Comparison of ENCODE assay signal across 8 mouse cellular contexts in genomic region chr9:61046517-61046916, GRCm38 (mm10).
A peak's percentile ranks its signal among the peaks of the same experiment; 100 is the strongest.
DNase-seq lines count a peak whose midpoint lies in the region; ATAC-seq and TF ChIP-seq lines count a peak whose summit lies in the region.

No protein-coding gene starts in this region.

- H3K4me2 ChIP-seq in kidney, embryonic 15.5 days, result no peak overlapping the region
- no peak overlapping the region for H3K4me2 ChIP-seq in liver, embryonic 13.5 days

- DNase-seq in kidney, adult 2 months, result peak; percentile 62
- peak; percentile 76 for DNase-seq in NIH3T3 (ENCODE audit: low read depth)
- peak; percentile 90 to 94 for DNase-seq in cerebellum, postnatal 14 days
- peak; percentile 71 to 82 for DNase-seq in heart, postnatal 36 days
- peak; percentile 13 for DNase-seq in liver, embryonic 13.5 days
- DNase-seq in right cerebral cortex, adult 2 months (ENCODE audit: low spot score in 2 of 2), result peak; percentile 70 to 78
- peak; percentile 79 for DNase-seq in urinary bladder, postnatal 25 days (ENCODE audit: low spot score)

- no peaks in the 10 kb centered on the region for H3K4me1 ChIP-seq in kidney, adult 2 months (ENCODE audit: control insufficient read depth, insufficient read depth, low read length)
- no peaks in the 10 kb centered on the region for H3K4me1 ChIP-seq in kidney, embryonic 15.5 days
- H3K4me1 ChIP-seq in liver, embryonic 13.5 days (replicated peaks), result 0 out of 2 replicates have a peak, but pooled peaks cover 3% of the 10 kb centered on the region

- TF ChIP-seq POLR2A in kidney, adult 2 months (IDR thresholded peaks at IDR 0.05; ENCODE audit: low read depth, low read length), result no peak

- H3K36me3 ChIP-seq in kidney, adult 2 months (ENCODE audit: control insufficient read depth, insufficient read depth, low read length), result no peaks in the 10 kb centered on the region
- H3K36me3 ChIP-seq in kidney, embryonic 15.5 days, result no peaks in the 10 kb centered on the region
- H3K36me3 ChIP-seq in liver, embryonic 13.5 days, result no peaks in the 10 kb centered on the region

- 23% methylated on average over 7 of the region's 7 CpGs for WGBS in kidney, adult 2 months
- 18% methylated on average over 7 of the region's 7 CpGs for WGBS in kidney, embryonic 15.5 days
- 17% methylated on average over 7 of the region's 7 CpGs for WGBS in liver, embryonic 13.5 days (ENCODE audit: insufficient replicate concordance)

- ATAC-seq in kidney, embryonic 15.5 days (replicated peaks; ENCODE audit: low FRiP score), result no peak
- no peak for ATAC-seq in liver, embryonic 13.5 days (ENCODE audit: low read depth)

- H3K27ac ChIP-seq in kidney, adult 2 months (ENCODE audit: insufficient read depth, low read depth, low read length), result no peak overlapping the region
- no peak overlapping the region for H3K27ac ChIP-seq in kidney, embryonic 15.5 days
- no peak overlapping the region for H3K27ac ChIP-seq in liver, embryonic 13.5 days

- no peak overlapping the region for H3K4me3 ChIP-seq in kidney, adult 2 months (ENCODE audit: insufficient read depth, low read depth, low read length)
- H3K4me3 ChIP-seq in kidney, embryonic 15.5 days (replicated peaks), result no peak overlapping the region
- no peak overlapping the region for H3K4me3 ChIP-seq in liver, embryonic 13.5 days (replicated peaks)

- no peaks in the 10 kb centered on the region for H3K9me3 ChIP-seq in kidney, embryonic 15.5 days (replicated peaks)
- H3K9me3 ChIP-seq in liver, embryonic 13.5 days (replicated peaks), result no peaks in the 10 kb centered on the region

- TF ChIP-seq CTCF in kidney, adult 2 months (conservative IDR thresholded peaks at IDR 0.05; ENCODE audit: insufficient read depth, insufficient read length, low read depth, low read length), result peak; percentile 80

- H3K27me3 ChIP-seq in kidney, adult 2 months (replicated peaks; ENCODE audit: control insufficient read depth, insufficient read depth, low read length), result no peaks in the 10 kb centered on the region
- peaks cover 47% of the 10 kb centered on the region for H3K27me3 ChIP-seq in kidney, embryonic 15.5 days
- 0 out of 2 replicates have a peak, but pooled peaks cover 2% of the 10 kb centered on the region for H3K27me3 ChIP-seq in liver, embryonic 13.5 days

- H3K9ac ChIP-seq in kidney, embryonic 15.5 days, result no peak overlapping the region
- no peak overlapping the region for H3K9ac ChIP-seq in liver, embryonic 13.5 days

- intact Hi-C loops in heart, postnatal 36 days (cut with DNase I), result loop anchor here (5.0 kb wide), 3 partner anchors 166 to 851 kb away; no protein-coding TSS in a partner anchor

Comparison
In these comparisons a context has a peak if more than half of its experiments do, and no peak if none do; other contexts are left out.
1. DNase-seq: peak in every context shown above with its lines; median percentile 92 in cerebellum, postnatal 14 days; 79 in urinary bladder, postnatal 25 days; 76 in heart, postnatal 36 days; 76 in NIH3T3; 74 in right cerebral cortex, adult 2 months; 62 in kidney, adult 2 months; 13 in liver, embryonic 13.5 days.